Mouse (Mus musculus): ENCODE results near the gene Kcns3. TPM values are rescaled to one million over a fixed set of nuclear protein-coding genes. Genes with fewer than 3 reads are reported as not detected.
A peak's percentile ranks its signal among the peaks of the same experiment; 100 is the strongest.

Kcns3 gene
- total RNA-seq (2021) (under 1 TPM; 0.36 to 0.86 TPM), polyA plus RNA-seq (2012; rRNA removed) (0.44 and 0.64 TPM in 2 replicates)
- long read RNA-seq, result 0 reads

DNA sequence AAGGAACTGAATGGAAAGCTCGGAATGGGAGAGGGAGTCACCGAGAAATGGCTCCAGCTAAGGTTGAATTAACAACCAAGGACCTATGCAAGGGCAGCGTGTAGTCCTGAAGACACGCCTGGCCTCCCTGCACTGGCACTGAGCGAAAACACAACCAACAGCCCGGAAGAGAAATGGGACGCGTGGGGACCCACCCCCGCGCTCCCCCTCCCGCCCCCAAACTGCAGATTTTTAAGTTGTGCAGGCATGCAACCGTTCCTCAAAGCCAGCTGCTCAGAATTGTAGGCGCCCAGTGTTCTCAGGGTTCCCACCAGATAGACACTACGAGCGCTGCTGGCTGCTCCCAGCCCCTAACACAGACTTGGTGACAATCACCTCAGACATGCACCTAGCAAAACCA is at the start of gene Kcns3:
Gene Kcns3, minus strand, starts transcription at position 42 of the 400 bp plus-strand sequence.
- Histone ChIP-seq H3K4me1 (ENCODE audit: control insufficient read depth, insufficient read depth, low read length) (no peaks in the 10 kb centered on the region), H3K4me3 (peak within 1 kb of the TSS; percentile 51), H3K79me2 (replicated peaks; ENCODE audit: control insufficient read depth, insufficient read depth, low read length) (no peaks in the 10 kb centered on the region), H3K27me3 (ENCODE audit: control insufficient read depth, insufficient read depth, low read length) (peaks cover 7% of the 10 kb centered on the region), H3K36me3 (ENCODE audit: control insufficient read depth, insufficient read depth, low read length) (no peaks in the 10 kb centered on the region), H3K9ac (ENCODE audit: low read depth, low read length) (peak within 1 kb of the TSS; percentile 10; the same call in 1 of the 2 replicates), H3K27ac (no peak within 1 kb of the TSS)
- WGBS, result 34% methylated on average over 15 of the region's 15 CpGs
- DNase-seq, result no peak
- TF ChIP-seq EP300 (IDR thresholded peaks at IDR 0.05; ENCODE audit: insufficient read depth, low read depth, low read length) (no peak), CTCF (IDR thresholded peaks at IDR 0.05) (no peak), POLR2A (IDR thresholded peaks at IDR 0.05; ENCODE audit: insufficient read depth, low read depth, low read length) (no peak)
- intact Hi-C loops (cut with DNase I), result no loop called here

DNA sequence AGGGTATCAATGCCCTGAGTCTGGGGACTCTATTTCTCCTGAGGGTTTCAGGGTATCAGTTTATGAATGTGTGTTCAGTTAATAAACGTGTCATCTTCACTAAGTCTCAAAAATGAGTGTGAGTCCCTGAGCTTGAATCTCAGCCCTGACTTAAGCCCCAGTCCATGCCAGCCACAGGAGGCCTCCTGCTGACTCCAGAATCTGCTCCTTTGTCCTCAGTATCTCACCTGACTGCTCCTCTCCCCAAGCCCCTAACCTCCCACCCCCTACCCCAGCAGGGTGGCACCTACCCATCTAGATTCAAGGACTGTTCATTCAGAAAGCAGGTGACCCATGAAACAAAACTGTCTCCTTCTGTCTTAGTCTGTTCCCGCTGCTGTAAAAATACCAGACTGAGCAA is 47.7 kb upstream of the Kcns3 start:
- TF ChIP-seq EP300 (IDR thresholded peaks at IDR 0.05; ENCODE audit: insufficient read depth, low read depth, low read length), result no peak
- Histone ChIP-seq H3K27me3 (ENCODE audit: control insufficient read depth, insufficient read depth, low read length) (no peaks in the 10 kb centered on the region), H3K36me3 (ENCODE audit: control insufficient read depth, insufficient read depth, low read length) (no peaks in the 10 kb centered on the region), H3K4me1 (ENCODE audit: control insufficient read depth, insufficient read depth, low read length) (peaks cover 1% of the 10 kb centered on the region), H3K79me2 (replicated peaks; ENCODE audit: control insufficient read depth, insufficient read depth, low read length) (no peaks in the 10 kb centered on the region), H3K4me3 (no peak overlapping the region), H3K27ac (no peak overlapping the region), H3K9ac (ENCODE audit: low read depth, low read length) (no peak overlapping the region)
- no peak for DNase-seq
- WGBS, result 73% methylated on average over 2 of the region's 2 CpGs
- intact Hi-C loops (cut with DNase I), result loop anchor here (5.0 kb wide), 2 partner anchors 89 to 139 kb away; no protein-coding TSS in a partner anchor

DNA sequence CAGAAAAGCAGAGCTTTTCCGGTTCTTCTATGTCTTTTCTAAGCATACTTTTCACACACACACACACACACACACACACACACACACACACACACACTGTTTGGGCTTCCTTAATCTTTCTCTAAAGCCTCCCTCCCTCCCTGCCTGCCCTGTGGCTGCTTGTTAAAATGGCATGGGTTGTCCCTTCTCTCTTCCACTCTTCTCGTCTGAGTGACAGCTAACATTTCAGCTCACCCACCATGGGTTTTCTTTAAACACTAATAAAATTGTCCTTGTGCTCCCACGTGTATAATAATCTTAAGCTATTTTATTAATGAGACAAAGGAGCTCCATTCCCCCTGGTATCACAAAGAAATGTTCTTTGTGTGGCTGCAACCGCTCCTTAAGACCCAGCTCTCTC is 47.2 kb upstream of the Kcns3 start:
- Histone ChIP-seq H3K4me3 (no peak overlapping the region), H3K27me3 (ENCODE audit: control insufficient read depth, insufficient read depth, low read length) (no peaks in the 10 kb centered on the region), H3K4me1 (ENCODE audit: control insufficient read depth, insufficient read depth, low read length) (peaks cover 1% of the 10 kb centered on the region; the same call in 1 of the 2 replicates), H3K79me2 (replicated peaks; ENCODE audit: control insufficient read depth, insufficient read depth, low read length) (no peaks in the 10 kb centered on the region), H3K36me3 (ENCODE audit: control insufficient read depth, insufficient read depth, low read length) (no peaks in the 10 kb centered on the region), H3K27ac (no peak overlapping the region), H3K9ac (ENCODE audit: low read depth, low read length) (no peak overlapping the region)
- 49% methylated on average over 4 of the region's 4 CpGs for WGBS
- intact Hi-C loops (cut with DNase I), result loop anchor here (5.0 kb wide), 2 partner anchors 89 to 139 kb away; no protein-coding TSS in a partner anchor
- no peak for DNase-seq
- TF ChIP-seq CTCF (IDR thresholded peaks at IDR 0.05), result no peak
- no peak for TF ChIP-seq POLR2A (IDR thresholded peaks at IDR 0.05; ENCODE audit: insufficient read depth, low read depth, low read length)
- no peak for TF ChIP-seq EP300 (IDR thresholded peaks at IDR 0.05; ENCODE audit: insufficient read depth, low read depth, low read length)

DNA sequence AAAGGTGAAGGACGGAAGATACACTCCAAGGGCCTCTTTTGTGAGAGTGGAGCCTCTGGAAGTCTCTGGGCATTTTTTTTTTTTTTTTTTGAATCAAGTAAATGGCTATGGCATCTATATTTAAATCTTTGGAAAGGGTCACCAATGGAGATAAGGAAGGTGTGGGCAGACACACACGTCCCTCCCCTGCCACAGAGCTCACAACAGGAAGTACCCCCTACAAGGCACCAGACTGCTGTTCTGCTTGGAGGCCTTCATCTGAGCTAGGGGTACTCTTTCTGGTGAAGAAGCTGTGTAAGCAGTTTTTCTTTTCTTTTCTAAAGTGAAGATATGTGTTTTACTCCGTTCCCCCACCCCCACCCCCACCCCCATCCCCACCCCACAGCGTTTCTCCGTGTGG is 46.0 kb upstream of the Kcns3 start:
- Histone ChIP-seq H3K4me1 (ENCODE audit: control insufficient read depth, insufficient read depth, low read length) (peaks cover 1% of the 10 kb centered on the region; the same call in 1 of the 2 replicates), H3K36me3 (ENCODE audit: control insufficient read depth, insufficient read depth, low read length) (no peaks in the 10 kb centered on the region), H3K27me3 (ENCODE audit: control insufficient read depth, insufficient read depth, low read length) (no peaks in the 10 kb centered on the region), H3K27ac (peak overlapping the region; percentile 75), H3K79me2 (replicated peaks; ENCODE audit: control insufficient read depth, insufficient read depth, low read length) (no peaks in the 10 kb centered on the region), H3K4me3 (no peak overlapping the region), H3K9ac (ENCODE audit: low read depth, low read length) (no peak overlapping the region)
- DNase-seq, result no peak
- intact Hi-C loops (cut with DNase I), result loop anchor here (5.0 kb wide), 2 partner anchors 90 to 140 kb away; no protein-coding TSS in a partner anchor
- WGBS, result 54% methylated on average over 5 of the region's 5 CpGs
- TF ChIP-seq EP300 (IDR thresholded peaks at IDR 0.05; ENCODE audit: insufficient read depth, low read depth, low read length), result no peak
- no peak for TF ChIP-seq POLR2A (IDR thresholded peaks at IDR 0.05; ENCODE audit: insufficient read depth, low read depth, low read length)
- TF ChIP-seq CTCF (IDR thresholded peaks at IDR 0.05), result no peak

DNA sequence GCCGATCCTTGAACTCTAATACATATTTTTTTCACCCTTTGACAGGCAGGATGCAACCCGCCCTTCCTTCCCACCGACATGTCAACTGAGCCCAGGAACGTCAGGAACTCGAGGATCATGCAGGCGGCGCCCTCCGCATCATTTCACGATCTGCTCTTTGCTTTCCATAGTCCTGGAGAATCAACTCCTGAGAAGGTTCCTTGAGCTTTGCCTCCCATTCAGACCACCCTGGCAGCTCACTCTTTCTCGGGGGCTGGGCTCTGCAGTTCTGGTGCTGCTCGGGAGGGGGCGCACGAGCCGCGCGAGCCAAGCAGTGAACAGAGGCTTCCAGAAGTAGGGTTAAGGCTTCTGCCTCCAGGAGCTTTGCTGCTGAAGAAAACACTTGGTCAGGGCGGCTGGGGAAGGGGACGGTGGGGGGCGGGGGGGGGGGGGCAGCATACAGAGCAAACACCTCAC is 45.3 kb upstream of the Kcns3 start:
- no peaks in the 10 kb centered on the region for H3K36me3 ChIP-seq (ENCODE audit: control insufficient read depth, insufficient read depth, low read length)
- peak overlapping the region; percentile 75 for H3K27ac ChIP-seq
- intact Hi-C loops (cut with DNase I), result loop anchor here (5.0 kb wide), 2 partner anchors 91 to 141 kb away; no protein-coding TSS in a partner anchor

DNA sequence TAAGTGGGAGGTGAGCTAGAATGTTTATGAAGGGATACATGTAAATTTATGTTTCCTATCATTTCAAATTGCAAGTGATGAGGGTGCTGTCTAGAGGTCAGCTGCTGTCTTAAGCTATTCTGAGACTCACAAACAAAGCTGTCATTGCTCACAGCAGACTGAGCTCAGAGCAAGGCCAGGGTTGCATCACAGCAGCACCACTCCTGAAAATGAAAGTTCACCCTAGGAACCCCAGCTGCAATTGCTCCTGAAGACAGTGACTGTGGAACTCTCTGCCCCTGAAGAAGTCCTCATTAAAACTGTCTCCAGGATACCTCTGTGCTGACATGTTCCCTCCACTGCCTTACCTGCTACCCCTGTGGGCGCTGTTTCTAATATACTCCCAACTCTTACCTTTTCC is 44.2 kb upstream of the Kcns3 start:
- Histone ChIP-seq H3K36me3 (ENCODE audit: control insufficient read depth, insufficient read depth, low read length) (no peaks in the 10 kb centered on the region), H3K27me3 (ENCODE audit: control insufficient read depth, insufficient read depth, low read length) (no peaks in the 10 kb centered on the region), H3K9ac (ENCODE audit: low read depth, low read length) (no peak overlapping the region), H3K27ac (peak overlapping the region; percentile 7; the same call in 1 of the 2 replicates), H3K4me3 (no peak overlapping the region), H3K79me2 (replicated peaks; ENCODE audit: control insufficient read depth, insufficient read depth, low read length) (no peaks in the 10 kb centered on the region), H3K4me1 (ENCODE audit: control insufficient read depth, insufficient read depth, low read length) (peaks cover 1% of the 10 kb centered on the region; the same call in 1 of the 2 replicates)
- intact Hi-C loops (cut with DNase I), result loop anchor here (5.0 kb wide), 2 partner anchors 92 to 142 kb away; no protein-coding TSS in a partner anchor
- DNase-seq, result peak in 1 of 2 experiments; percentile 18
- TF ChIP-seq EP300 (IDR thresholded peaks at IDR 0.05; ENCODE audit: insufficient read depth, low read depth, low read length) (no peak), POLR2A (IDR thresholded peaks at IDR 0.05; ENCODE audit: insufficient read depth, low read depth, low read length) (no peak)
- 80% methylated on average over 1 of the region's 1 CpGs for WGBS

More for the DNA sequence above, 45.3 kb upstream of the Kcns3 start:
- Histone ChIP-seq H3K27me3 (ENCODE audit: control insufficient read depth, insufficient read depth, low read length) (no peaks in the 10 kb centered on the region), H3K9ac (ENCODE audit: low read depth, low read length) (peak overlapping the region; percentile 36; the same call in 1 of the 2 replicates), H3K4me1 (ENCODE audit: control insufficient read depth, insufficient read depth, low read length) (peaks cover 1% of the 10 kb centered on the region; the same call in 1 of the 2 replicates), H3K79me2 (replicated peaks; ENCODE audit: control insufficient read depth, insufficient read depth, low read length) (no peaks in the 10 kb centered on the region), H3K4me3 (peak overlapping the region; percentile 36; the same call in 1 of the 2 replicates)
- WGBS, result 3% methylated on average over 19 of the region's 19 CpGs
- peak; percentile 83 to 91 for DNase-seq
- TF ChIP-seq CTCF (IDR thresholded peaks at IDR 0.05), result peak; percentile 85
- TF ChIP-seq EP300 (IDR thresholded peaks at IDR 0.05; ENCODE audit: insufficient read depth, low read depth, low read length), result peak; percentile 72; the same call in 1 of the 2 replicates
- TF ChIP-seq POLR2A (IDR thresholded peaks at IDR 0.05; ENCODE audit: insufficient read depth, low read depth, low read length), result no peak

All from heart, adult 2 months (tissue).